Mouse (Mus musculus): Measurements from ENCODE around the gene Slc10a2. TPM values are rescaled to one million over a fixed set of nuclear protein-coding genes. Genes with fewer than 3 reads are reported as not detected.

Gene Slc10a2
- not detected in 2 replicates for polyA plus RNA-seq (2012; rRNA removed)

DNA sequence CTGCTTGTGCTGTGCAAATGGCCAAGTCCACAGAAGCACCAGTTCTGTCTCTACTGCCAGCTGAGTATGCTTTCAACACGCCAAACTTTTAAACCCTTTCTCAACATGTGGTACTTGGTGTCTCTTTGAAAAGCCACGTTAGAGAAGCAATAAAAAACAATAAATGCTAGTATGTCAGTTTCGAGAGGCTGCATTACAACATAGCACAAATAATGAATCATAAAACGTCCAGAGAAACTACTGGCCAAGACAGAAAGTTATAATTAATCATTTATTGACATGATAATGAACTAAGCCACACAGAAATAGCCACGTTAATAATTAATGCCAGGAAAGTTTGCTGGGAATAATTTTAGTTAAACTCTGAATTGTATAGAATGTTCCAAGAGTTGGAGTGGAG, at the start of gene Slc10a2:
TSS of gene Slc10a2 (minus strand) at position 166 of the 400 bp plus-strand sequence.

Measured in central nervous system, embryonic 14 days (tissue).